Mouse (Mus musculus) intestine, embryonic 16.5 days (tissue): ENCODE measurements at regions not wholly inside any gene's neighbourhood (a gene's known extent, or its start where the extent isn't known, plus 50 kb on each side); places are given as distances from the start of the nearest gene placed in this dataset.

ENCODE experiments used
- ATAC-seq: fragments of 200-750 bp; cut with Nextera tagmentation; 2 replicates; pipeline ENCODE4 v1.8.0; 2017; ENCODE audit warnings: moderate TSS enrichment, moderate library complexity
- H3K27ac ChIP-seq: fragments of 300-500 bp; sonication (generic); 2 replicates; pipeline ENCODE4 v1.5.1; 2014; ENCODE audit warnings: mild to moderate bottlenecking, low read length
- H3K27me3 ChIP-seq: fragments of 300-500 bp; sonication (generic); replicated peaks from 2 replicates; pipeline ENCODE4 v1.6.1; 2014; ENCODE audit warnings: low read length, control low read depth, mixed read lengths; ENCODE audit not compliant: control insufficient read depth, insufficient read depth
- H3K36me3 ChIP-seq: fragments of 300-500 bp; sonication (generic); 2 replicates; pipeline ENCODE4 v1.6.1; 2014; ENCODE audit warnings: low read length, control low read depth; ENCODE audit not compliant: control insufficient read depth, insufficient read depth
- H3K4me1 ChIP-seq: fragments of 300-500 bp; sonication (generic); 2 replicates; pipeline ENCODE4 v1.6.1; 2014; ENCODE audit warnings: low read length, control low read depth, mixed read lengths; ENCODE audit not compliant: control insufficient read depth, insufficient read depth
- H3K4me2 ChIP-seq: fragments of 300-500 bp; sonication (generic); 2 replicates; pipeline ENCODE4 v1.6.1; 2014; ENCODE audit warnings: low read depth, low read length, control low read depth
- H3K4me3 ChIP-seq: fragments of 300-500 bp; sonication (generic); 2 replicates; pipeline ENCODE4 v1.5.1; 2014; ENCODE audit warnings: mild to moderate bottlenecking, low read length
- H3K9ac ChIP-seq: fragments of 300-500 bp; sonication (generic); 2 replicates; pipeline ENCODE4 v1.6.1; 2014; ENCODE audit warnings: low read depth, low read length
- H3K9me3 ChIP-seq: fragments of 300-500 bp; sonication (generic); 2 replicates; pipeline ENCODE4 v1.6.1; 2016; ENCODE audit warnings: low read length, control low read depth; ENCODE audit not compliant: control insufficient read depth
- WGBS: fragments of 180-500 bp; shearing (Covaris S2); extraction: QIAGEN DNeasy Blood & Tissue Kit; methylation state at CpG from one replicate; pipeline ENCODE4 v1.1.7; 2014; 5-methylcytosine and 5-hydroxymethylcytosine counted together

GRCm38 (mm10) chr6:31321066-31321846 lies 77.3 kb upstream of the Mkln1 start:
- H3K4me3 ChIP-seq: no peak overlapping the region
- peaks cover 13% of the 10 kb centered on the region; the same call in 1 of the 2 replicates for H3K4me1 ChIP-seq
- WGBS: 70% methylated on average over 7 of the region's 7 CpGs
- H3K9ac ChIP-seq: no peak overlapping the region
- ATAC-seq: no peak
- no peaks in the 10 kb centered on the region for H3K9me3 ChIP-seq
- no peak overlapping the region for H3K4me2 ChIP-seq
- no peaks in the 10 kb centered on the region for H3K27me3 ChIP-seq
- H3K36me3 ChIP-seq: no peaks in the 10 kb centered on the region
- H3K27ac ChIP-seq: no peak overlapping the region

- Histone ChIP-seq H3K4me3 (no peak overlapping the region), H3K9ac (no peak overlapping the region), H3K4me2 (no peak overlapping the region), H3K36me3 (no peaks in the 10 kb centered on the region), H3K4me1 (peaks cover 13% of the 10 kb centered on the region; the same call in 1 of the 2 replicates), H3K27me3 (no peaks in the 10 kb centered on the region), H3K27ac (no peak overlapping the region), H3K9me3 (no peaks in the 10 kb centered on the region)
- ATAC-seq: no peak
- WGBS: 47% methylated on average over 10 of the region's 10 CpGs
Observed at GRCm38 (mm10) chr6:31321902-31322301, 76.6 kb upstream of the Mkln1 start.

GRCm38 (mm10) chr6:31323228-31324190 lies 75.0 kb upstream of the Mkln1 start:
- H3K9me3 ChIP-seq: no peaks in the 10 kb centered on the region
- no peak for ATAC-seq
- 63% methylated on average over 9 of the region's 9 CpGs for WGBS

GRCm38 (mm10) chr6:31324717-31325116 lies 73.8 kb upstream of the Mkln1 start:
- no peaks in the 10 kb centered on the region for H3K9me3 ChIP-seq
- H3K4me2 ChIP-seq: no peak overlapping the region
- no peak overlapping the region for H3K27ac ChIP-seq
- H3K27me3 ChIP-seq: no peaks in the 10 kb centered on the region
- no peaks in the 10 kb centered on the region for H3K4me1 ChIP-seq
- ATAC-seq: no peak
- H3K9ac ChIP-seq: no peak overlapping the region
- WGBS: 60% methylated on average over 6 of the region's 6 CpGs
- H3K36me3 ChIP-seq: no peaks in the 10 kb centered on the region
- H3K4me3 ChIP-seq: no peak overlapping the region

More at GRCm38 (mm10) chr6:31323228-31324190, 75.0 kb upstream of the Mkln1 start:
- Histone ChIP-seq H3K27ac (no peak overlapping the region), H3K27me3 (no peaks in the 10 kb centered on the region), H3K4me2 (no peak overlapping the region), H3K4me1 (peaks cover 3% of the 10 kb centered on the region; the same call in 1 of the 2 replicates), H3K4me3 (no peak overlapping the region), H3K36me3 (no peaks in the 10 kb centered on the region), H3K9ac (no peak overlapping the region)

GRCm38 (mm10) chr6:31325621-31326020 lies 72.9 kb upstream of the Mkln1 start:
- Histone ChIP-seq H3K4me1 (no peaks in the 10 kb centered on the region), H3K9me3 (no peaks in the 10 kb centered on the region), H3K4me3 (no peak overlapping the region), H3K27ac (no peak overlapping the region), H3K27me3 (no peaks in the 10 kb centered on the region), H3K9ac (no peak overlapping the region), H3K4me2 (no peak overlapping the region), H3K36me3 (no peaks in the 10 kb centered on the region)
- ATAC-seq: no peak
- 58% methylated on average over 1 of the region's 1 CpGs for WGBS

GRCm38 (mm10) chr6:31330327-31330726 lies 68.2 kb upstream of the Mkln1 start:
- no peak for ATAC-seq
- Histone ChIP-seq H3K9me3 (no peaks in the 10 kb centered on the region), H3K4me1 (no peaks in the 10 kb centered on the region), H3K36me3 (no peaks in the 10 kb centered on the region), H3K9ac (no peak overlapping the region), H3K27ac (no peak overlapping the region), H3K27me3 (no peaks in the 10 kb centered on the region), H3K4me2 (no peak overlapping the region), H3K4me3 (no peak overlapping the region)
- whole genome bisulfite sequencing: 85% methylated on average over 7 of the region's 7 CpGs

GRCm38 (mm10) chr6:31330868-31331267 lies 67.7 kb upstream of the Mkln1 start:
- H3K9ac ChIP-seq: no peak overlapping the region
- no peaks in the 10 kb centered on the region for H3K27me3 ChIP-seq
- WGBS: 86% methylated on average over 3 of the region's 3 CpGs
- H3K9me3 ChIP-seq: no peaks in the 10 kb centered on the region
- no peak overlapping the region for H3K27ac ChIP-seq
- ATAC-seq: no peak
- no peak overlapping the region for H3K4me3 ChIP-seq
- H3K4me2 ChIP-seq: no peak overlapping the region
- no peaks in the 10 kb centered on the region for H3K4me1 ChIP-seq
- no peaks in the 10 kb centered on the region for H3K36me3 ChIP-seq

- no peak for ATAC-seq
- no peak overlapping the region for H3K9ac ChIP-seq
- H3K9me3 ChIP-seq: no peaks in the 10 kb centered on the region
- H3K4me1 ChIP-seq: no peaks in the 10 kb centered on the region
- 71% methylated on average over 6 of the region's 6 CpGs for WGBS
- no peaks in the 10 kb centered on the region for H3K36me3 ChIP-seq
- H3K27me3 ChIP-seq: no peaks in the 10 kb centered on the region
- H3K4me3 ChIP-seq: no peak overlapping the region
- H3K27ac ChIP-seq: no peak overlapping the region
- H3K4me2 ChIP-seq: no peak overlapping the region
Observed at GRCm38 (mm10) chr6:31332254-31332653, 66.3 kb upstream of the Mkln1 start.

GRCm38 (mm10) chr6:31332714-31333113 lies 65.8 kb upstream of the Mkln1 start:
- no peak for ATAC-seq
- H3K36me3 ChIP-seq: no peaks in the 10 kb centered on the region
- H3K4me2 ChIP-seq: no peak overlapping the region
- H3K4me1 ChIP-seq: no peaks in the 10 kb centered on the region
- 86% methylated on average over 4 of the region's 4 CpGs for WGBS
- H3K27me3 ChIP-seq: no peaks in the 10 kb centered on the region
- no peak overlapping the region for H3K27ac ChIP-seq
- H3K4me3 ChIP-seq: no peak overlapping the region
- H3K9ac ChIP-seq: no peak overlapping the region
- no peaks in the 10 kb centered on the region for H3K9me3 ChIP-seq
